Mouse (Mus musculus) hindbrain, embryonic 13.5 days (tissue): ENCODE measurements at regions not wholly inside any gene's neighbourhood (a gene's known extent, or its start where the extent isn't known, plus 50 kb on each side); places are given as distances from the start of the nearest gene placed in this dataset.

Experiments used
- ATAC-seq: fragments of 200-750 bp; cut with Nextera tagmentation; 2 replicates; pipeline ENCODE4 v1.8.0; 2017; ENCODE audit warnings: moderate TSS enrichment; ENCODE audit not compliant: low FRiP score
- H3K27ac ChIP-seq: fragments of 300-500 bp; sonication (generic); 2 replicates; pipeline ENCODE4 v1.5.1; 2015; ENCODE audit warnings: inconsistent platforms, mild to moderate bottlenecking, moderate library complexity
- H3K27me3 ChIP-seq: fragments of 300-500 bp; sonication (generic); 2 replicates; pipeline ENCODE4 v1.6.1; 2015; ENCODE audit warnings: mild to moderate bottlenecking, inconsistent platforms
- H3K36me3 ChIP-seq: fragments of 300-500 bp; sonication (generic); 2 replicates; pipeline ENCODE4 v1.6.1; 2015; ENCODE audit warnings: mild to moderate bottlenecking, inconsistent platforms
- H3K4me1 ChIP-seq: fragments of 300-500 bp; sonication (generic); replicated peaks from 2 replicates; pipeline ENCODE4 v1.6.1; 2015; ENCODE audit warnings: inconsistent platforms
- H3K4me2 ChIP-seq: fragments of 300-500 bp; sonication (generic); 2 replicates; pipeline ENCODE4 v1.6.1; 2015; ENCODE audit warnings: inconsistent platforms, mild to moderate bottlenecking, moderate library complexity
- H3K4me3 ChIP-seq: fragments of 300-500 bp; sonication (generic); 2 replicates; pipeline ENCODE4 v1.5.1; 2015; ENCODE audit warnings: mild to moderate bottlenecking, inconsistent platforms
- H3K9ac ChIP-seq: fragments of 300-500 bp; sonication (generic); 2 replicates; pipeline ENCODE4 v1.6.1; 2015; ENCODE audit warnings: mild to moderate bottlenecking, inconsistent platforms
- H3K9me3 ChIP-seq: fragments of 300-500 bp; sonication (generic); 2 replicates; pipeline ENCODE4 v1.6.1; 2016; ENCODE audit warnings: inconsistent platforms
- WGBS: fragments of 180-500 bp; shearing (Covaris S2); methylation state at CpG from one replicate; pipeline ENCODE4 v1.1.7; 2015; 5-methylcytosine and 5-hydroxymethylcytosine counted together

DNA sequence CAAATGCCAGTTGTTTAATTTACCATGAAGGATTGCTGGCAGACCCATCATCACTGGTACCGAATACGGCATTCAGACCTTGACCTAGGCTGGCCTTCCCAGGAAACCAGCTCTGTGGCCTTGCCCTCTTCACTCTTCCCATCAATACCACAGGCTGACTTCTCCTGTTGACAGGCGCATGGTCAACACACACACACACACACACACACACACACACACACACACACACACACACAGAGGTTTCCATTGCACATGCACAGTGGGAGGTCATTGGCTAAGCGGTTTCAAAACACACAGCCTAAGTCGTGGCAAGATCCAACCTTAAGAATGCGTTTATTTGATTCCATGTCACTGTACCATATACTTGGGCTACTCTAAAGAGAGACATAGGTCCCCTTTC, 298.7 kb upstream of the Klf3 start:
- Histone ChIP-seq H3K9ac (no peak overlapping the region), H3K27ac (no peak overlapping the region), H3K36me3 (no peaks in the 10 kb centered on the region), H3K27me3 (no peaks in the 10 kb centered on the region), H3K4me2 (no peak overlapping the region), H3K9me3 (no peaks in the 10 kb centered on the region), H3K4me1 (peaks cover 23% of the 10 kb centered on the region), H3K4me3 (no peak overlapping the region)
- WGBS, result 41% methylated on average over 6 of the region's 6 CpGs
- no peak for ATAC-seq

DNA sequence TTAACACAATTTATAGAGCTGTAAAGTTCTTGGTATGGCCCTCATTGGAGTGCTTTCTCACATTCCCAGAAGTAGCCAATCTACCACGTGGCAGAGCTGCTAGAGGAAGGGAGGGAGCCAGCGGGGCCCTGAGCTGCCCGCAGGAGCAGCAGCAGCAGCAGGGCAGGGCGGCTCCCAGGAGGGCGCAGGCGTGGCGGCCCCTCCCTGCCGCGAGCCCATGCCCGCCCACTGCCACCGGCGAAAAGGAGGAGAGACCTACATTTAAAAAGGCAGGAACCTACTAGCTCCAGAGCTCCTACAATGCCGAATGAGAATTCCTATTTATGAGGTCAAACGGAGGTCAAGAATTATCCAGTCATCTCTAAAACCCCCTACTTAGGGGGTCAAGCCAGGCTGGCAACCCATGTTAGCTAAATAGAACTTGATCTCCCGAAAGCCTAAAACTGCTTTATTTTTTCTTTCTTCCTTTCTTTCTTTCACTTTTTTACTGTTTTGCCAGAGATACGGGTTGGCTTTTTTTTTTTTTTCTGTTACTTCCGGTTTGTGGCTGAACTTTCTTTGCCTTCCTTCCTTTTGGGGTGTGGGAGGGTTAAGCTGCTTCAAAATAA, 297.9 kb upstream of the Klf3 start:
- Histone ChIP-seq H3K27me3 (no peaks in the 10 kb centered on the region), H3K4me2 (peak overlapping the region; percentile 64), H3K27ac (no peak overlapping the region; the same call in 1 of the 2 replicates), H3K9ac (peak overlapping the region; percentile 43), H3K4me3 (peak overlapping the region; percentile 33), H3K36me3 (no peaks in the 10 kb centered on the region), H3K4me1 (peaks cover 23% of the 10 kb centered on the region), H3K9me3 (no peaks in the 10 kb centered on the region)
- ATAC-seq, result no peak
- 2% methylated on average over 17 of the region's 17 CpGs for WGBS

DNA sequence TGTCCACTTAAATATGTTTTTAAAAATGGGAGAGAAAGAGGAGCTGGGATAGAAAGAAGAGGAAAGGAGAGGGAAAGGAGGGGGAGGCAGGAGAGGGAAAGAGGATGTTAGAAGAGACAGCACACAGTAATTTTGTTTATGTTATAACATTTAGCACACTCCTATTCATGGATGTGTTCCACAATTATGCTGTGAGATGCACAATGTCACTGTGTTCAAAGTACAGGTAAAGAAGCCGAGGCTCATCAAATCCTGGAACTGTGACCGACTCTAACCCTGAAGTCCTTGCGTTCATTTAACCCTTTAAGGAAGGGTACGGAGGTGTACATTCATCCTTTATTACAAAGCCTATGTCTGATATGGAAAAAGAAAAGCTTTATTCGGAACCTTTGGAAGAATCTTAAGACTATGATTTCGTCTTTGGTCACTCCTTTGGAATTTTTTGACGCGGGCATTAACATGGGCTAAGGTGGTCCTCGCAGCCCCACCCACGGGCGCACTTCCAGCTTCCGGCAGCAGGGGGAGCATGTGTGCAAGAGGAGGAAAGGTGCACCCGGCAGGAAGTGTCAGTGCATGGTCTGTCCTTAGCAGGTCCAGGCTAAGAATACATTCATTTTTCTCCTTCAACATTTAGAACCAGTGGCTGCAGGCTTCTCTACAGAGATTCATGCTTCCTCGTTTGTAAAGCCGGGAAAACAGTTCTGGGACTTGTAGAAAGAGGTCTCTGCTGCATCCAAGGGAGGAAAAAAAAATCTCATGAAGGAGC, 297.2 kb upstream of the Klf3 start:
- Histone ChIP-seq H3K27me3 (no peaks in the 10 kb centered on the region), H3K4me3 (peak overlapping the region; percentile 33), H3K27ac (no peak overlapping the region), H3K4me2 (peak overlapping the region; percentile 64), H3K4me1 (peaks cover 23% of the 10 kb centered on the region), H3K9me3 (no peaks in the 10 kb centered on the region), H3K36me3 (no peaks in the 10 kb centered on the region), H3K9ac (0 out of 2 replicates have a peak overlapping the region, but pooled peaks have one; percentile 29)
- 2% methylated on average over 15 of the region's 15 CpGs for WGBS
- ATAC-seq, result peak; percentile 81

DNA sequence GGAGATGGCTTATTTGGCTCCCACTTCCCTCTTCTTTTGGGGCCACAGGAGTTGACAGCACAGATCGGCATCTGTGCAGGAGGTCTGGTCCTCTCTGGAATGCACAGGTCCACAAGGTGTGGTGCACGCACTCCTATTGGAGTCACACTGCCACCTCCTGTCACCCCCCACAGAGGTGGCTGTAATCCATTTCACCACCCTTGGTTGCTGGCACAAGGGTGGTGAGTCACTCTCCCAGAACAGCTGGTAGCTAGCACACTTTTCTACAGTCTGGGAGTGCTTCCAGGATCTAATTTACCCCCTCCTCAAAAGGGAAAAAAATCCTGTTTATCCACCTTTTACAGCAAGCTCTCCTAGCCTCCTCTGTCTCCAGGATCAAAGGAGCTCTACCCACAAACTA, 294.6 kb upstream of the Klf3 start:
- no peak for ATAC-seq

DNA sequence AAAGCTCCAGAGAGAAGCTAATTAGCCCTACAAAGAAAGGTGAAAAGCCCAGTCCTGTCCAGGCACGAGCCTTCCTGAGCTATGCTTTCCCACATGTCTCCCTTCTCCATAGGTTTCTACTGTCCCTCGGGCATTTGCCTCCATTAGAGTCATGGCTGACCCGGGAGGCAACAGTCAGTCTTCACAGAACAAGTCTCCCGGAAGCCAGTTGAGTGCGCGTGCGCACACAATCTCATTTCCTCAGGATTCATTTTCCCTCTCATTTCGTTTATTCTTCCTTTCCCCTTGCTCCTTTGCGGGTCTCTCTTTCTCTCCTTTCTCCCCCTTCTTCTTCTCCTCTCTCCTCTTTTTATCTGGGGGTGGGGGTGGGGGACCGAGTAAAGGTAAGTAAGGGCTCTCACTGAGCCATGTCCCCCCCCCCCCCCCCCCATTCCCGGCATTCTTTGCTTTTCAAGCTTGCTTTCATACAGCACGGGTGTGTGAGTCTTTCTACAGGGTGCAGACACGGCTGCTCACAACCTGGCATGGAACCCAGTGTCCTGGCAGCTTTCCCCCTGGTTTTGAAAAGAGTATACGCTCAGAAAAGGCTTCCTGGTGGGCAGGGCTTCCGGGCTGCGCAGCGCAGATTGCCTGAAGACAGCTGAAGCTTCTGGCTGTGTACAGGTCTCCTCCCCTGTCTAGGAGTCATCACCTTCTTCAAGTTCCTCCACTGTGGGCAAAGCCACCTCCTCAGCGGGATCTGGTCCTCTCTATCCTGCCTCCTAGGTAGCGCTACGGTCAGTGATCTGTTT, 289.8 kb upstream of the Klf3 start:
- WGBS, result 80% methylated on average over 20 of the region's 20 CpGs
- Histone ChIP-seq H3K9me3 (no peaks in the 10 kb centered on the region), H3K27me3 (no peaks in the 10 kb centered on the region), H3K9ac (no peak overlapping the region), H3K27ac (no peak overlapping the region), H3K36me3 (no peaks in the 10 kb centered on the region), H3K4me3 (no peak overlapping the region), H3K4me2 (no peak overlapping the region), H3K4me1 (peaks cover 6% of the 10 kb centered on the region; the same call in 1 of the 2 replicates)
- no peak for ATAC-seq

More for the DNA sequence above, 294.6 kb upstream of the Klf3 start:
- no peak overlapping the region for H3K4me2 ChIP-seq
- no peak overlapping the region for H3K9ac ChIP-seq
- no peak overlapping the region for H3K27ac ChIP-seq
- H3K27me3 ChIP-seq, result no peaks in the 10 kb centered on the region
- H3K4me3 ChIP-seq, result no peak overlapping the region
- 88% methylated on average over 2 of the region's 2 CpGs for WGBS
- peaks cover 23% of the 10 kb centered on the region for H3K4me1 ChIP-seq
- H3K36me3 ChIP-seq, result no peaks in the 10 kb centered on the region
- H3K9me3 ChIP-seq, result no peaks in the 10 kb centered on the region

DNA sequence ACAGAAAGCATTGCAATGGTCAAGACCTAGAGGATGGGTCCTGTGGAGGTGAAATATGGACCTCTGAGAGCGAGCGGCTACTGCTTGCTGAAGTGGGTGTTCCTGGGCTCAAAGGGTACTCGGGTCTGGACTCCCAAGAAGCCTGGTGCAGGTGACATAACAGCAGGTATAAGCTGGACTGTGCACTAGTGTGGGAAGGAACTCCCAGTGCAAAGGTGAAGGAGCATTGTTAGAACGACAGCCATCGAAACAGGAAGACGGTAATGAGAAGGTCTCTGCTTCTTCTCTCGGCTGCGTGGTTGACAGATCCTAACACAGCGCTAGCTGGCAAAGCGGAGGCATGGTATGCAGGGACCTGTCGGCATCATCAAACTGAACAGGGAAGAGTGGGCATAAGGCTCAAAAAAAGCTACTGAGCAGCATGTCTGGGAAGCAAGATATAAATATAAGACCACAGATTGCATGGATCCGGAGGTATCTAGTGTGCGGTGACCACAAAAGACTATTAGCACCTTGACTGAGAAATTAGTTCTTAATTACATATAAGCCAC, 287.0 kb upstream of the Klf3 start:
- H3K4me1 ChIP-seq, result peaks cover 6% of the 10 kb centered on the region; the same call in 1 of the 2 replicates
- no peaks in the 10 kb centered on the region for H3K9me3 ChIP-seq
- H3K27ac ChIP-seq, result no peak overlapping the region
- H3K4me2 ChIP-seq, result no peak overlapping the region
- no peak overlapping the region for H3K9ac ChIP-seq
- H3K27me3 ChIP-seq, result no peaks in the 10 kb centered on the region
- no peaks in the 10 kb centered on the region for H3K36me3 ChIP-seq
- no peak for ATAC-seq
- WGBS, result 95% methylated on average over 13 of the region's 13 CpGs
- no peak overlapping the region for H3K4me3 ChIP-seq

DNA sequence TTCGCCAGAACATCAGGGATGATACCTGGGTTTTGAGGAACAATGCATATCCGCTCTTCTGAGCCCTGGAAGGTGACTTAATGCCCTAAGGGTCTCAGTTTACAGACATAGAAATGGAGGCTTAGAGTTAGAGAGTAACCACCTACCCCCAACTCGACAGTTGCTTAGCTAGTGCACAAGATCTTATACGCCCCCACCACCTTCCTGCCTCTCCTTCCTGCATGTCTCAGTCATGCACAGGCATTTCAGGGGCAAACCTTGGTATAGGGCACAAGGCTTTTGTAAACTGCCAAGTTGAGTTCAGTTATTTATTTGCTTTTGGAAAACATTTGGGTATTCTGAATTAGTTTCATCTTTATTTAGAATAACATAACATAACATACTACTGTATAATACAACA, 285.9 kb upstream of the Klf3 start:
- peaks cover 6% of the 10 kb centered on the region; the same call in 1 of the 2 replicates for H3K4me1 ChIP-seq
- no peak overlapping the region for H3K27ac ChIP-seq

DNA sequence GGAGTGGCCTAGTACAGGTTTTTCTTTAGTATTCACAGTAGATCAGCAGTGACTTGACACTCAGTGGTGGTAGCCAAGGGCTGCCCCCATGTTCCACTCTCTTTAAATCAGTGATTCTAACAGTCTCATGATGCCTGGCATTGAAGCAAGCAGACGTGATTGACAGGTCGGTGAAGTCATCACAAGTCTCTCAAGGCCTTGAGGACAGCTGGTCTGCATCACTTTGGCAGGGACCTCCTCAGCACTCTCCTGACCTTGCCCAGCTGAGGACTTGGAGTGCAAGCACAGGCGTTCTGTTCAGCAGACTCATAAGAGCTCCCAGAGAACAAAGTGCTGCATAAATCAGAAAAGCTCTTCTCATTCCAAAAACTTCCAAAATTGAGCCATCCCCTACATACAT, 285.4 kb upstream of the Klf3 start:
- WGBS, result 50% methylated on average over 3 of the region's 3 CpGs
- Histone ChIP-seq H3K27me3 (no peaks in the 10 kb centered on the region), H3K9me3 (no peaks in the 10 kb centered on the region), H3K4me1 (peaks cover 6% of the 10 kb centered on the region; the same call in 1 of the 2 replicates), H3K27ac (no peak overlapping the region), H3K36me3 (no peaks in the 10 kb centered on the region), H3K9ac (no peak overlapping the region), H3K4me2 (no peak overlapping the region), H3K4me3 (no peak overlapping the region)
- no peak; the same call in 1 of the 2 replicates for ATAC-seq

More for the DNA sequence above, 285.9 kb upstream of the Klf3 start:
- no peak overlapping the region for H3K4me3 ChIP-seq
- H3K36me3 ChIP-seq, result no peaks in the 10 kb centered on the region
- H3K27me3 ChIP-seq, result no peaks in the 10 kb centered on the region
- ATAC-seq, result no peak
- H3K9ac ChIP-seq, result no peak overlapping the region
- H3K9me3 ChIP-seq, result no peaks in the 10 kb centered on the region
- WGBS, result 93% methylated on average over 4 of the region's 4 CpGs
- H3K4me2 ChIP-seq, result no peak overlapping the region

DNA sequence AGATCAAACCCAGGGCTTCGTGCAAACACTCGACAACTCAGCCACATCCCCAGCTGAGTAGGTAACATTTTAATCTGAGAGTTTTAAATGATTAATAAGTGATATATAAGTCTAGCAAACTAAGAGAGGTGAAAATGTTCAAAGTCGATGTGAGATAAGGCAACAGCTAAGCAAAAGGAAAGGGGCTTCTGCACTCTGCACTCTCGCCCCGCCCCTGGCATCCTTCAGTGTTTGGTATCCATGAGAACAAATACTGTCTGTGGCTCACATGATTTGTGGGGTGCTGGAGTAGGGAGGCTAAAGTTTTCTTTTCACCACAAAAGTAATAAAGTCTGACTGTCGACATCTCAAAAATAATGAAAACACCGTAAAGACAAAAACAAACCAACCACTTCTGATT, 284.2 kb upstream of the Klf3 start:
- Histone ChIP-seq H3K9ac (no peak overlapping the region), H3K27ac (no peak overlapping the region), H3K4me3 (no peak overlapping the region), H3K36me3 (no peaks in the 10 kb centered on the region), H3K4me2 (no peak overlapping the region), H3K4me1 (peaks cover 3% of the 10 kb centered on the region; the same call in 1 of the 2 replicates), H3K9me3 (no peaks in the 10 kb centered on the region), H3K27me3 (no peaks in the 10 kb centered on the region)
- 86% methylated on average over 7 of the region's 7 CpGs for WGBS
- no peak for ATAC-seq

DNA sequence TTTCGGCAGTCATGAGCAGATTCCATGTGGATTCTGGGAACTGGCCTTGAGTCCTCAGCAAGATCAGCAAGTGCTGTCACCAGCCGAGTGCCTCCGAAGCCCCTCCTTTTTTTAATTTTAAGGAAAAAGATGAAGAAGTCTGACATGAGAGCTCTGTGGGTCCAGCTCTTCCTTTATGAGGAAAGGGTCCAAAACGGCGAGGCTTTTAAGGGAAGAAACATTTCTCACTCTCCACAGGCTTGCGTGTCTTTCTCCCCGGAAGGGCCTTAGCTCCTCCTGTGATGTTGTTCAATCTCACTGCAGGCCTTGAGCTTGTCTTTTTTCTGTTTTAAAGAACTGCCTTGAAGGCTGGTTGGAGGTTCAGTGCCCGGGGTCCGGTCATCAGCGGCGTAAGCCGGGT, 283.5 kb upstream of the Klf3 start:
- ATAC-seq, result no peak
- H3K27ac ChIP-seq, result no peak overlapping the region
- no peaks in the 10 kb centered on the region for H3K36me3 ChIP-seq
- H3K4me2 ChIP-seq, result no peak overlapping the region
- no peak overlapping the region for H3K9ac ChIP-seq
- no peaks in the 10 kb centered on the region for H3K9me3 ChIP-seq
- no peaks in the 10 kb centered on the region for H3K27me3 ChIP-seq
- 85% methylated on average over 12 of the region's 12 CpGs for WGBS
- peaks cover 3% of the 10 kb centered on the region; the same call in 1 of the 2 replicates for H3K4me1 ChIP-seq
- H3K4me3 ChIP-seq, result no peak overlapping the region

DNA sequence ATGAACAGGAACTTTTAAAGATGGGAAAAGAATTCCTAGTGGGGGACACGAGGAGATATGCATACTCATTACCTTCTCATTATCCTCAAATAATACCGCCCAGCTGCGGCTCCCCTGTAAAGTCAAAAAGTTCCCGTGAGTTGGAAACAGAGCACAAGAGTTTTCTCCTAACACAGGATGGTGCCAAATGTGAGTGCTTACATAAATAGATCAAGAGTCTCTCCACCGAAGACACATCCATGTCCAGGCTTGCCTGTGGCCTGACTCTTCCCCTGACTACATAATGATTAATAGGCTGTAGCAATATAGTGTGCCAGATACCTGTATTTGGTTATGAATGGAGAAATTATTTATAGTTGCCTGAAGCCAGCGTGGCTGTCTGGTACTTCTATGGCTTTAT, 281.8 kb upstream of the Klf3 start:
- Histone ChIP-seq H3K9ac (no peak overlapping the region), H3K4me2 (no peak overlapping the region), H3K27ac (no peak overlapping the region), H3K27me3 (no peaks in the 10 kb centered on the region), H3K36me3 (no peaks in the 10 kb centered on the region), H3K4me1 (peaks cover 3% of the 10 kb centered on the region; the same call in 1 of the 2 replicates), H3K4me3 (no peak overlapping the region), H3K9me3 (no peaks in the 10 kb centered on the region)
- 75% methylated on average over 6 of the region's 6 CpGs for WGBS
- no peak for ATAC-seq

DNA sequence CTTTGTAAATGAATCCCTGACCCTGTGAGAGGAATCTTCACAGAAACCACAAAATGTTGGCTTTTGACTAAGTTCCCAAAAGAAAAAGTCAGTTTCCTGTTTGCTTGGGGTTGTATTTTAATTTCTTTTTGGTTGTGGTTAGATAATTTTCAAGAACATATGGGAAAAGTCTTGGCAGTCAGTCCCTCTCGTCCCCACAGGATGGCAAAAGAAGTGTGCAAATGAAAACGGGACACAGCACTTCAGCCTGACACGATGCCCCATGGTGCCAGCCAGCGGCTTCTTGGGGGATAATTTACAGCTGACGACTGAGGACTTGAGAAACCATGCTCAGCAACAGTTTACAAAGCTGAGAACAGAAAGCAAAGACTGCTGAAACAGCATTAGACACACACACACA, 281.2 kb upstream of the Klf3 start:
- Histone ChIP-seq H3K9me3 (no peaks in the 10 kb centered on the region), H3K4me3 (no peak overlapping the region), H3K36me3 (no peaks in the 10 kb centered on the region), H3K27ac (no peak overlapping the region), H3K27me3 (no peaks in the 10 kb centered on the region), H3K9ac (no peak overlapping the region), H3K4me1 (peaks cover 3% of the 10 kb centered on the region; the same call in 1 of the 2 replicates), H3K4me2 (no peak overlapping the region)
- ATAC-seq, result no peak
- 38% methylated on average over 5 of the region's 5 CpGs for WGBS
